Mouse (Mus musculus) embryonic facial prominence, embryonic 11.5 days (tissue): ENCODE data around the gene Eri3. TPM values are rescaled to one million over a fixed set of nuclear protein-coding genes. Genes with fewer than 3 reads are reported as not detected.

Source experiments
- ATAC-seq: fragments of 200-750 bp; cut with Nextera tagmentation; replicated peaks from 2 replicates; pipeline ENCODE4 v1.8.0; 2017; ENCODE audit warnings: low read depth; ENCODE audit not compliant: insufficient number of reproducible peaks, low FRiP score, low TSS enrichment
- DNase-seq: peaks from one replicate; pipeline ENCODE4 v3.0.0-alpha.2; 2015; ENCODE audit warnings: low spot score
- H3K27ac ChIP-seq: fragments of 300-500 bp; sonication (generic); replicated peaks from 2 replicates; pipeline ENCODE4 v1.5.1; 2014; ENCODE audit warnings: mild to moderate bottlenecking, low read depth, low read length, control low read depth
- H3K27me3 ChIP-seq: fragments of 300-500 bp; sonication (generic); 2 replicates; pipeline ENCODE4 v1.6.1; 2014; ENCODE audit warnings: mild to moderate bottlenecking, low read length, moderate library complexity, mixed read lengths; ENCODE audit not compliant: control insufficient read depth, insufficient read depth
- H3K36me3 ChIP-seq: fragments of 300-500 bp; sonication (generic); replicated peaks from 2 replicates; pipeline ENCODE4 v1.6.1; 2014; ENCODE audit warnings: low read depth, mild to moderate bottlenecking, low read length, moderate library complexity, mixed read lengths; ENCODE audit not compliant: control insufficient read depth, insufficient read depth
- H3K4me1 ChIP-seq: fragments of 300-500 bp; sonication (generic); 2 replicates; pipeline ENCODE4 v1.6.1; 2014; ENCODE audit warnings: low read length, mixed read lengths; ENCODE audit not compliant: control insufficient read depth, insufficient read depth
- H3K4me2 ChIP-seq: fragments of 300-500 bp; sonication (generic); 2 replicates; pipeline ENCODE4 v1.6.1; 2014; ENCODE audit warnings: low read depth, mild to moderate bottlenecking, control low read depth, low read length, moderate library complexity
- H3K4me3 ChIP-seq: fragments of 300-500 bp; sonication (generic); 2 replicates; pipeline ENCODE4 v1.5.1; 2014; ENCODE audit warnings: low read depth, low read length, control low read depth
- H3K9ac ChIP-seq: fragments of 300-500 bp; sonication (generic); replicated peaks from 2 replicates; pipeline ENCODE4 v1.6.1; 2014; ENCODE audit warnings: mild to moderate bottlenecking, control low read depth, low read length
- H3K9me3 ChIP-seq: fragments of 300-500 bp; sonication (generic); replicated peaks from 2 replicates; pipeline ENCODE4 v1.6.1; 2016; ENCODE audit warnings: mild to moderate bottlenecking, low read length, inconsistent platforms, mixed read lengths; ENCODE audit not compliant: control insufficient read depth
- whole genome bisulfite sequencing: fragments of 180-500 bp; shearing (Covaris S2); extraction: QIAGEN DNeasy Blood & Tissue Kit; methylation state at CpG from one replicate; pipeline ENCODE4 v1.1.7; 2014; 5-methylcytosine and 5-hydroxymethylcytosine counted together
- polyA plus RNA-seq: library from polyadenylated mRNA; unstranded; fragments of >200 nt; fragmentation: Nextera tagmentation; extraction: Ambion mirVana; gene quantifications from 2 replicates; pipeline ENCODE4 v1.2.1, GENCODE M21; 2014

Gene Eri3
- polyA plus RNA-seq, 1 experiment from 2014 or later = 112 TPM

DNA sequence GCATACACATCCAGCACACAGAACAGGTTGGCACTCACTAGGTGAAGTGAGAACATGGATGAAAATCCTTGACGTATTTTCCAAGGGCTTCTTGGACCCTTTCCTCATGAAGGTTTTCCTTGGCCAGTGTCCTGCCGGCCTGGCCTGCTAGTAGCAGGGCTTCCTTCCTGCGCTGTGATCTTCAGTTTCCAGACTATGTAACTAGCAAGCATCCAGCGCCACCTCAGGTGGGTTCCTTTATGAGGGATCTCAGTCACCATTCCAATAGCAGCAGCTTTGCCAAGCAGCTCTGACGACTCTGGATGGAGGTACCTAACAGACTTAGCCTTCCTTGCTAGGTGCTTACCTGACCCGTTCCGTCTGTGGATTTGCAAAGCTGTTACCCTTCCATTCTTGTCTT, 119.7 kb downstream of the Eri3 start:
- H3K27me3 ChIP-seq = no peaks in the 10 kb centered on the region
- no peak for DNase-seq
- no peak overlapping the region for H3K4me3 ChIP-seq
- ATAC-seq = no peak
- no peaks in the 10 kb centered on the region for H3K9me3 ChIP-seq
- no peak overlapping the region for H3K27ac ChIP-seq
- H3K4me2 ChIP-seq = no peak overlapping the region
- H3K4me1 ChIP-seq = no peaks in the 10 kb centered on the region
- peaks cover under 1% of the 10 kb centered on the region for H3K36me3 ChIP-seq
- no peak overlapping the region for H3K9ac ChIP-seq
- WGBS = 83% methylated on average over 7 of the region's 7 CpGs

GRCm38 (mm10) chr4:117672042-117672441, 121.9 kb downstream of the Eri3 start:
- Histone ChIP-seq H3K4me1 (no peaks in the 10 kb centered on the region), H3K9ac (no peak overlapping the region), H3K4me3 (no peak overlapping the region), H3K4me2 (no peak overlapping the region), H3K36me3 (peaks cover 15% of the 10 kb centered on the region), H3K27ac (no peak overlapping the region), H3K9me3 (no peaks in the 10 kb centered on the region), H3K27me3 (no peaks in the 10 kb centered on the region)
- 85% methylated on average over 9 of the region's 9 CpGs for WGBS
- no peak for DNase-seq
- no peak for ATAC-seq

- DNase-seq (no peak), ATAC-seq (no peak)
- Histone ChIP-seq H3K36me3 (peaks cover 15% of the 10 kb centered on the region), H3K27me3 (no peaks in the 10 kb centered on the region), H3K4me3 (no peak overlapping the region), H3K4me2 (no peak overlapping the region), H3K9me3 (no peaks in the 10 kb centered on the region), H3K4me1 (no peaks in the 10 kb centered on the region), H3K27ac (no peak overlapping the region), H3K9ac (no peak overlapping the region)
- 80% methylated on average over 3 of the region's 3 CpGs for WGBS
Measured at GRCm38 (mm10) chr4:117673901-117674300, 123.7 kb downstream of the Eri3 start.

DNA sequence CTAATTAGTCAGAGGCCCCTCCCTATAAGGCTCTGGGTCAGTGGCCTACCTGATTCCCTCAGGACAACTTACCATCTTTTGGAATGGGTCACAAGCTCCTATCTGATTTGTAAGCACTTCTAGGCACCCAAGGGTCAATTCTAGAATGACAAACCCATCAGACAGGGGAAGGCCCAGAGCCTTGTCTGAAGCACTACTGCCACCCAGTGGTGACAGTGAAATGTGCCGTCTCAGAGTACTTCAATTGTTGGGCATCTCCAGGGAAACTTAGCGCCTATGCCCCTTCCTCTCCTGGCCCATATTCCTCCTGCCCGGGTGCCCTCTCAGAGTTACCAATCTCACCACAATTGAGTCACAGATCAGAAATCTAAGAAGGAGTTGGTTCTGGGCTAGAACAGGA, 126.7 kb downstream of the Eri3 start:
- Histone ChIP-seq H3K4me3 (no peak overlapping the region), H3K27ac (no peak overlapping the region), H3K9ac (no peak overlapping the region), H3K27me3 (no peaks in the 10 kb centered on the region), H3K4me1 (no peaks in the 10 kb centered on the region; the same call in 1 of the 2 replicates), H3K36me3 (peaks cover 15% of the 10 kb centered on the region), H3K9me3 (no peaks in the 10 kb centered on the region), H3K4me2 (no peak overlapping the region)
- DNase-seq (peak; percentile 87), ATAC-seq (0 out of 2 replicates have a peak, but pooled peaks have one; percentile 10)
- 32% methylated on average over 3 of the region's 3 CpGs for WGBS

DNA sequence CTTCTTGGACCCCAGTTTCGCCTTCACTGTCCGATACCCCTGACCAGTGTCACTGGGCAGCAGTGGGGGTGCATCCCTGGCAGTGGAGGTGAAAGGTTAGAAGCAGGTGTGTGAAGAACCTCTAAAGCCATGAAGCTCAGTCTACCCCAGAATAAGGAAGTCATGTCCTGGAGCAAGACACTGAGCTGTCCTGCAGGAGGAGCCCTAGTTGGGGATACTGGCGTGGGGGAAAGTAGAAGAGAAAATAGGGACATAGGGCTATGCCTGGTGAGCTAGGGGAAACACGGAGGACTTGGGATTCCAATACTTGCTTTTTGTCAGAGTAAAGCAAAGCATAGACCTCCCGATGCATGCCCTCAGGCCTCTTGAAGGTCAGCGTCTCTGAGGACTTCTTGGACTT, 130.8 kb downstream of the Eri3 start:
- Histone ChIP-seq H3K27ac (no peak overlapping the region), H3K27me3 (no peaks in the 10 kb centered on the region), H3K4me3 (peak overlapping the region; percentile 61), H3K4me1 (no peaks in the 10 kb centered on the region; the same call in 1 of the 2 replicates), H3K4me2 (peak overlapping the region; percentile 81; the same call in 1 of the 2 replicates), H3K9me3 (no peaks in the 10 kb centered on the region), H3K9ac (no peak overlapping the region), H3K36me3 (peaks cover 3% of the 10 kb centered on the region; the same call in 1 of the 2 replicates)
- DNase-seq (no peak), ATAC-seq (no peak)
- 77% methylated on average over 6 of the region's 6 CpGs for WGBS

DNA sequence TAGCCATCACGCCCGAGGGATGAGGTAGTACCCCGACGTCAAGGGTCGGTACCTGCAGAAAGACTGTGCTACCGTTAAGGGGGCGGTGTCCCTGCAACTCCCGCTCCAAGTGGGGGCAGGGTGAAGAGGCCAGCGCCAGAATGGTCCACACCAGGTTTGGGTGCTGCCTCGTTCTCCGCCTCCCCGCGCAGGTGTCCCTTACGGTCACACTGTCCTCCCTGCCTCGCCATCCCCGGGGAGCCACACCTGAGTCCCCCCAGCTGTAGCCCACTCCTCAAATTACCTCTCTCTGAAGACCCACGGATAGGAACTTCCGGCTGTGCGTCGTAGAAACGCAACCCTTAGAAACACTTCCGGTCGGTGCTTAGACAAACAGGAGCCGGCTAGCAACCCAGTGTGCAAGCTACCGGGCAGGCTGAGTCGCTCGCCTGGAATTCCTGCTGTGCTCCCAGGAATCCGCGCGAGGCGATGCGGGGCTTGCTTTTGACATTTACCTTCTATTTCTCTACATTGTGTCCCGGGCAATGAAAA, 131.8 kb downstream of the Eri3 start, which contains the start of gene Dmap1:
Dmap1 (minus strand) TSS at position 343 of the 531 bp plus-strand sequence.
- DNase-seq = peak; percentile 95
- Histone ChIP-seq H3K4me2 (peak within 1 kb of the TSS; percentile 81), H3K27ac (no peak within 1 kb of the TSS), H3K4me1 (no peaks in the 10 kb centered on the region; the same call in 1 of the 2 replicates), H3K27me3 (no peaks in the 10 kb centered on the region), H3K4me3 (peak within 1 kb of the TSS; percentile 61), H3K36me3 (no peaks in the 10 kb centered on the region), H3K9me3 (no peaks in the 10 kb centered on the region), H3K9ac (peak within 1 kb of the TSS; percentile 68)
- ATAC-seq = peak; percentile 80
- under 1% methylated on average over 33 of the region's 33 CpGs for WGBS

GRCm38 (mm10) chr4:117682463-117682862, 132.3 kb downstream of the Eri3 start:
- Histone ChIP-seq H3K27me3 (no peaks in the 10 kb centered on the region), H3K4me3 (peak overlapping the region; percentile 61; the same call in 1 of the 2 replicates), H3K9ac (no peak overlapping the region; the same call in 1 of the 2 replicates), H3K4me1 (no peaks in the 10 kb centered on the region; the same call in 1 of the 2 replicates), H3K9me3 (no peaks in the 10 kb centered on the region), H3K36me3 (no peaks in the 10 kb centered on the region), H3K27ac (no peak overlapping the region), H3K4me2 (peak overlapping the region; percentile 36)
- DNase-seq = no peak
- ATAC-seq = no peak; the same call in 1 of the 2 replicates

DNA sequence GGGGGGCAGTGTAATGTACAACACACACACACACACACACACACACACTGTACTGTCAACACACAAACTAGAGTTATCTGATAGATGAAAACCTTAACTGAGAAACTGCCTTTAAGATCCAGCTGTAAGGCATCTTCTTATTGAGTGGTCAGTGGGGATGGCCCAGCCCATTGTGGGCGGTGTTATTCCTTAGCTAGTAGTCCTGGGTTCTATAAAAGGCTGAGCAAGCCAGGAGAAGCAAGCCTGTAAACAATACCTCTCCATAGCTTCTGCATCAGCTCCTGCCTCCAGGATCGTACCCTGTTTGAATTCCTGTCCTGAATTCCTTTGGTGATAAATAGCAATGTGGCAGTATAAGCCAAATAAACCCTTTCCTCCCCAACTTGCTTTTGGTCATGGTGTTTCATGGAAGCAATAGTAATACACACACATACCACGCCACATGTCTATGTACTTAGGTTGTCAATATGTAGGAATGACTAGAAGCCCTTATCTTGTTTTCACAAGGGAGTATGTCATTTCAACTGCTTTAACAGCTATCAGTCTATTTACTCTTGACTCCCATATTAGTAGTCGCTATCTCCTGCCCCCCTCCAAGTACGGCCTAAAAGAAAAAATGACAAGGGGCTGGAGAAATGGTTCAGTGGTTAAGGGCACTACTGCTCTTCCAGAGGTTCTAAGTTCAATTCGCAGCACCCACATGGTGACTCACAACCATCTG, 133.0 kb downstream of the Eri3 start:
- ATAC-seq (no peak), DNase-seq (no peak)
- H3K9ac ChIP-seq = no peak overlapping the region
- no peak overlapping the region for H3K27ac ChIP-seq
- no peaks in the 10 kb centered on the region; the same call in 1 of the 2 replicates for H3K4me1 ChIP-seq
- no peaks in the 10 kb centered on the region for H3K27me3 ChIP-seq
- H3K9me3 ChIP-seq = no peaks in the 10 kb centered on the region
- 78% methylated on average over 6 of the region's 6 CpGs for WGBS
- H3K36me3 ChIP-seq = no peaks in the 10 kb centered on the region
- H3K4me3 ChIP-seq = no peak overlapping the region
- no peak overlapping the region for H3K4me2 ChIP-seq
